Mouse (Mus musculus) gastrocnemius, postnatal 25 days (tissue): Measurements from ENCODE around the gene Olfr943. TPM values are rescaled to one million over a fixed set of nuclear protein-coding genes. Genes with fewer than 3 reads are reported as not detected.

ENCODE experiments used
- DNase-seq: peaks from one replicate; pipeline ENCODE4 v3.0.0; 2022
- long read RNA-seq, 2 experiments: library from polyadenylated mRNA; stranded (forward); transcript quantifications; one replicate each; pipeline ENCODE4 v2.0.0; 2021
- total RNA-seq, 2 experiments: library from RNA; stranded (reverse); gene quantifications; 1 replicate in 1 of 2; 2 replicates in 1 of 2; pipeline ENCODE4 v1.2.3; 2021

Gene Olfr943
- not detected for total RNA-seq
- long read RNA-seq, experiment 1, result 0 reads
- long read RNA-seq, experiment 2, result 0 reads

GRCm38 (mm10) chr9:39166004-39166403 lies at the start of gene Olfr943:
Olfr943 (plus strand) TSS chr9:39166304.
- DNase-seq, result no peak

DNA sequence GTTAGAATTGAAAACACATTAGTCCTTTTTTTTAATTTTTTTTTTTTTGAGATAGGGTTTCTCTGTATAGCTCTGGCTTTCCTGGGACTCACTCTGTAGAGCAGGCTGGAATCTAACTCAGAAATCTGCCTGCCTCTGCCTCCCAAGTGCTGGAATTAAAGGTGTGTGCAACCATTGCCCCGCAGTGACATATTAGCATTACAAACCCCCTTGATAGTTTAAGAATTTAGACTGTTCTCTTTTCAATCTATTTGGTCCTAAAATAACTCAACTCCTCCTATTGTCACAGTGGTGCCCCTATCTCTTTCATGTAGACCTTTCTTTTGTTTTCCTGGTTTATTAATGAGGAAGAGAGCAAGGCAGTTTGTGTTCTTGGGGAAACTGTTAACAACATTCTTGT lies 38.8 kb upstream of the Olfr943 start:
- no peak for DNase-seq

GRCm38 (mm10) chr9:39127831-39128230 lies 38.3 kb upstream of the Olfr943 start, which contains the start of gene Olfr27:
Olfr27 (plus strand) TSS chr9:39128131.
- no peak for DNase-seq

DNA sequence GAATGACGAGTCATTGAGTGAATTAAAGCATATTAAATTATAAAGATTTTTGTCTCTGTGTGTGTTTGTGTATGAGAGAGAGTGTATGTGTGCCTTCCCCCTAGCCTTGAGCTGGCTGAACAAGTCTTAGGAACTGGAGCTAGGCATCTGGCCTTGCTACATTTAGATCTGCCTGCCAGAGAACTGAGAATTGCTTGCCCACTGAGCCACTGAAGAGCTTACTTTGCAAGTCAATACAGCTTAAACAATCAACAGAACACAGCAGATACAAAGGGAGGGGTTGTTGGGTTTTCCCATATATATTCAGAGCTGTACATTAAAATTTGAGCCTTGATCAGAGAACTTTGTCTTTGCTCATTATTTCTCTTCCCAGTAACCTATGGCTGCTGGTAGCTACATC lies 13.7 kb upstream of the Olfr943 start:
- DNase-seq, result no peak

DNA sequence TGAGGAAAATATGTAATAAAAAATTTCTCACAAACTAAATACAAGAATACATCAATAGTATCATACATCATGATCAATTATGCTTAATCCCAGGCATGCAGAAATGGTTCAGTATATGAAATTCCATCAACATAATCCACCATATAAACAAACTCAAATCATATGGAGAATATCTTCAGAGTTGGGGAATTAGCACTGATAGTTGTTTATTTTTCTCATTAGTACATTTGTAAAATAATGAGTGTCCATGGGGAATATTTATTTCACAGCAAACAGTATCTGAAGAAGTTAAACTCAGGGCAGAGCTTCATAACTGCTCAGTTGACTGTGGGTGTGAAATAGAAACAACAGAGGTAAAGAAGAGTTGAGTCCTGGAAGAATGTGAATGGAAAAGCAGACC lies 35.5 kb downstream of the Olfr943 start, which contains the start of gene Olfr944:
Gene Olfr944, plus strand, starts transcription at position 301 of the 400 bp plus-strand sequence.
- DNase-seq, result no peak

Other genes with a start within 250 kb of the Olfr943 start
- gene Olfr930, start 236.5 kb upstream of the Olfr943 start, total RNA-seq, result not detected
- not detected for gene Olfr933, start 194.0 kb upstream of the Olfr943 start, total RNA-seq
- not detected for gene Olfr934, start 178.0 kb upstream of the Olfr943 start, total RNA-seq
- gene Olfr935, start 166.6 kb upstream of the Olfr943 start, total RNA-seq, result not detected
- gene Olfr146, start 142.9 kb upstream of the Olfr943 start, total RNA-seq, result not detected
- gene Olfr937, start 101.4 kb upstream of the Olfr943 start, total RNA-seq, result not detected
- gene Olfr938, start 87.4 kb upstream of the Olfr943 start, total RNA-seq, result not detected
- not detected for gene Olfr27, start 38.2 kb upstream of the Olfr943 start, total RNA-seq
- gene Olfr944, start 35.6 kb downstream of the Olfr943 start, total RNA-seq, result not detected
- gene Olfr1537, start 83.7 kb downstream of the Olfr943 start, total RNA-seq, result not detected
- gene Olfr945, start 110.5 kb downstream of the Olfr943 start, total RNA-seq, result not detected
- gene Olfr948, start 159.7 kb downstream of the Olfr943 start, total RNA-seq, result not detected
- gene Olfr951, start 221.1 kb downstream of the Olfr943 start, total RNA-seq, result not detected